Mouse (Mus musculus): ENCODE measurements at regions not wholly inside any gene's neighbourhood (a gene's known extent, or its start where the extent isn't known, plus 50 kb on each side); places are given as distances from the start of the nearest gene placed in this dataset.

- H3K4me1 ChIP-seq (ENCODE audit: insufficient read depth): no peaks in the 10 kb centered on the region
- no peak overlapping the region for H3K27ac ChIP-seq (ENCODE audit: low read depth)
- TF ChIP-seq CTCF (IDR thresholded peaks at IDR 0.05; ENCODE audit: low read depth) (no peak), EP300 (IDR thresholded peaks at IDR 0.05; ENCODE audit: low read depth) (no peak)
- H3K9ac ChIP-seq (replicated peaks): no peak overlapping the region
- no peak overlapping the region for H3K4me3 ChIP-seq (ENCODE audit: low read depth, low read length)
- ATAC-seq (no peak), DNase-seq (no peak)
- no peaks in the 10 kb centered on the region for H3K9me3 ChIP-seq (ENCODE audit: low read length)
- H3K27me3 ChIP-seq (ENCODE audit: insufficient read depth, low read length): no peaks in the 10 kb centered on the region
- H3K4me2 ChIP-seq (ENCODE audit: low read depth, low read length): no peak overlapping the region
- H3K36me3 ChIP-seq (replicated peaks; ENCODE audit: insufficient read depth, low read length): no peaks in the 10 kb centered on the region
- WGBS (ENCODE audit: insufficient replicate concordance): 89% methylated on average over 6 of the region's 6 CpGs
These were observed 417.0 kb upstream of the Jarid2 start for GRCm38 (mm10) chr13:44312237-44312636.

- no peak for TF ChIP-seq EP300 (IDR thresholded peaks at IDR 0.05; ENCODE audit: low read depth)
- no peak for TF ChIP-seq CTCF (IDR thresholded peaks at IDR 0.05; ENCODE audit: low read depth)
- H3K4me2 ChIP-seq (ENCODE audit: low read depth, low read length): no peak overlapping the region
- 79% methylated on average over 13 of the region's 13 CpGs for whole genome bisulfite sequencing (ENCODE audit: insufficient replicate concordance)
- H3K36me3 ChIP-seq (replicated peaks; ENCODE audit: insufficient read depth, low read length): no peaks in the 10 kb centered on the region
- H3K4me3 ChIP-seq (ENCODE audit: low read depth, low read length): no peak overlapping the region
- no peak overlapping the region for H3K27ac ChIP-seq (ENCODE audit: low read depth)
- no peaks in the 10 kb centered on the region for H3K9me3 ChIP-seq (ENCODE audit: low read length)
- no peaks in the 10 kb centered on the region for H3K4me1 ChIP-seq (ENCODE audit: insufficient read depth)
- DNase-seq: no peak
- H3K9ac ChIP-seq (replicated peaks): no peak overlapping the region
- H3K27me3 ChIP-seq (ENCODE audit: insufficient read depth, low read length): no peaks in the 10 kb centered on the region
- no peak for ATAC-seq
These were observed 412.4 kb upstream of the Jarid2 start for GRCm38 (mm10) chr13:44316747-44317446.

GRCm38 (mm10) chr13:44317596-44317995 lies 411.7 kb upstream of the Jarid2 start:
- ATAC-seq (no peak), DNase-seq (no peak)
- no peaks in the 10 kb centered on the region for H3K9me3 ChIP-seq (ENCODE audit: low read length)
- TF ChIP-seq EP300 (IDR thresholded peaks at IDR 0.05; ENCODE audit: low read depth) (no peak), CTCF (IDR thresholded peaks at IDR 0.05; ENCODE audit: low read depth) (no peak)
- H3K4me3 ChIP-seq (ENCODE audit: low read depth, low read length): no peak overlapping the region
- no peaks in the 10 kb centered on the region for H3K27me3 ChIP-seq (ENCODE audit: insufficient read depth, low read length)
- whole genome bisulfite sequencing (ENCODE audit: insufficient replicate concordance): 76% methylated on average over 8 of the region's 8 CpGs
- no peak overlapping the region for H3K27ac ChIP-seq (ENCODE audit: low read depth)
- H3K36me3 ChIP-seq (replicated peaks; ENCODE audit: insufficient read depth, low read length): no peaks in the 10 kb centered on the region
- no peaks in the 10 kb centered on the region for H3K4me1 ChIP-seq (ENCODE audit: insufficient read depth)
- no peak overlapping the region for H3K4me2 ChIP-seq (ENCODE audit: low read depth, low read length)
- H3K9ac ChIP-seq (replicated peaks): no peak overlapping the region

GRCm38 (mm10) chr13:44319101-44319500 lies 410.2 kb upstream of the Jarid2 start:
- no peak overlapping the region for H3K4me2 ChIP-seq (ENCODE audit: low read depth, low read length)
- DNase-seq (no peak), ATAC-seq (no peak)
- TF ChIP-seq CTCF (IDR thresholded peaks at IDR 0.05; ENCODE audit: low read depth) (no peak), EP300 (IDR thresholded peaks at IDR 0.05; ENCODE audit: low read depth) (no peak)
- no peaks in the 10 kb centered on the region for H3K4me1 ChIP-seq (ENCODE audit: insufficient read depth)
- no peaks in the 10 kb centered on the region for H3K36me3 ChIP-seq (replicated peaks; ENCODE audit: insufficient read depth, low read length)
- no peaks in the 10 kb centered on the region for H3K9me3 ChIP-seq (ENCODE audit: low read length)
- H3K27me3 ChIP-seq (ENCODE audit: insufficient read depth, low read length): no peaks in the 10 kb centered on the region
- 81% methylated on average over 9 of the region's 9 CpGs for WGBS (ENCODE audit: insufficient replicate concordance)
- H3K4me3 ChIP-seq (ENCODE audit: low read depth, low read length): no peak overlapping the region
- H3K27ac ChIP-seq (ENCODE audit: low read depth): no peak overlapping the region
- no peak overlapping the region for H3K9ac ChIP-seq (replicated peaks)

- Histone ChIP-seq H3K27ac (ENCODE audit: low read depth) (no peak overlapping the region), H3K9ac (replicated peaks) (no peak overlapping the region), H3K4me3 (ENCODE audit: low read depth, low read length) (no peak overlapping the region), H3K27me3 (ENCODE audit: insufficient read depth, low read length) (no peaks in the 10 kb centered on the region), H3K4me2 (ENCODE audit: low read depth, low read length) (no peak overlapping the region), H3K9me3 (ENCODE audit: low read length) (no peaks in the 10 kb centered on the region), H3K36me3 (replicated peaks; ENCODE audit: insufficient read depth, low read length) (no peaks in the 10 kb centered on the region), H3K4me1 (ENCODE audit: insufficient read depth) (no peaks in the 10 kb centered on the region)
- TF ChIP-seq CTCF (IDR thresholded peaks at IDR 0.05; ENCODE audit: low read depth) (no peak), EP300 (IDR thresholded peaks at IDR 0.05; ENCODE audit: low read depth) (no peak)
- 85% methylated on average over 9 of the region's 9 CpGs for WGBS (ENCODE audit: insufficient replicate concordance)
- DNase-seq (no peak), ATAC-seq (no peak)
These were observed 409.8 kb upstream of the Jarid2 start for GRCm38 (mm10) chr13:44319511-44319910.

GRCm38 (mm10) chr13:44320311-44320710 lies 409.0 kb upstream of the Jarid2 start:
- Histone ChIP-seq H3K27me3 (ENCODE audit: insufficient read depth, low read length) (no peaks in the 10 kb centered on the region), H3K36me3 (replicated peaks; ENCODE audit: insufficient read depth, low read length) (no peaks in the 10 kb centered on the region), H3K9ac (replicated peaks) (no peak overlapping the region), H3K9me3 (ENCODE audit: low read length) (no peaks in the 10 kb centered on the region), H3K4me3 (ENCODE audit: low read depth, low read length) (no peak overlapping the region), H3K4me2 (ENCODE audit: low read depth, low read length) (no peak overlapping the region), H3K27ac (ENCODE audit: low read depth) (no peak overlapping the region), H3K4me1 (ENCODE audit: insufficient read depth) (no peaks in the 10 kb centered on the region)
- 83% methylated on average over 4 of the region's 4 CpGs for WGBS (ENCODE audit: insufficient replicate concordance)
- ATAC-seq (no peak), DNase-seq (no peak)
- no peak for TF ChIP-seq CTCF (IDR thresholded peaks at IDR 0.05; ENCODE audit: low read depth)
- TF ChIP-seq EP300 (IDR thresholded peaks at IDR 0.05; ENCODE audit: low read depth): no peak
